Mouse (Mus musculus): Measurements from ENCODE around the gene Cdhr1. TPM values are rescaled to one million over a fixed set of nuclear protein-coding genes. Genes with fewer than 3 reads are reported as not detected.

The Cdhr1 gene
- total and polyA plus RNA-seq, 2 experiments, result 0.02 TPM; not detected in 1

- no peaks in the 10 kb centered on the region for H3K27me3 ChIP-seq (ENCODE audit: control insufficient read depth, insufficient read depth, low read length)
- WGBS, result under 1% methylated on average over 40 of the region's 40 CpGs
- H3K27ac ChIP-seq (replicated peaks; ENCODE audit: insufficient read depth, low read depth, low read length), result peak overlapping the region; percentile 78
- H3K4me1 ChIP-seq (ENCODE audit: control insufficient read depth, insufficient read depth, low read length), result peaks cover 4% of the 10 kb centered on the region
- H3K4me3 ChIP-seq (ENCODE audit: insufficient read depth, low read depth, low read length), result peak overlapping the region; percentile 88
- H3K79me2 ChIP-seq (ENCODE audit: control insufficient read depth, insufficient read depth, low read length), result peaks cover 5% of the 10 kb centered on the region; the same call in 1 of the 2 replicates
- H3K36me3 ChIP-seq (ENCODE audit: control insufficient read depth, insufficient read depth, low read length), result peaks cover 26% of the 10 kb centered on the region
- peak; percentile 54 for DNase-seq (ENCODE audit: extremely low read depth, low read depth, low spot score)
- no peak for TF ChIP-seq CTCF (IDR thresholded peaks at IDR 0.05; ENCODE audit: low read depth, low read length)
- peak overlapping the region; percentile 87 for H3K9ac ChIP-seq (ENCODE audit: low read depth, low read length)
These were observed 36.4 kb upstream of the Cdhr1 start for GRCm38 (mm10) chr14:37134304-37135126.

GRCm38 (mm10) chr14:37127652-37128051, 29.5 kb upstream of the Cdhr1 start:
- H3K27ac ChIP-seq (replicated peaks; ENCODE audit: insufficient read depth, low read depth, low read length), result no peak overlapping the region
- no peaks in the 10 kb centered on the region for H3K4me1 ChIP-seq (ENCODE audit: control insufficient read depth, insufficient read depth, low read length)
- no peaks in the 10 kb centered on the region for H3K79me2 ChIP-seq (ENCODE audit: control insufficient read depth, insufficient read depth, low read length)
- H3K9ac ChIP-seq (ENCODE audit: low read depth, low read length), result no peak overlapping the region
- no peaks in the 10 kb centered on the region for H3K27me3 ChIP-seq (ENCODE audit: control insufficient read depth, insufficient read depth, low read length)
- 50% methylated on average over 4 of the region's 4 CpGs for WGBS
- peak; percentile 44 for DNase-seq (ENCODE audit: extremely low read depth, low read depth, low spot score)
- no peak overlapping the region for H3K4me3 ChIP-seq (ENCODE audit: insufficient read depth, low read depth, low read length)
- TF ChIP-seq CTCF (IDR thresholded peaks at IDR 0.05; ENCODE audit: low read depth, low read length) (peak; percentile 39), POLR2A (IDR thresholded peaks at IDR 0.05; ENCODE audit: extremely low read depth, insufficient read depth, low read length) (no peak)
- peaks cover 68% of the 10 kb centered on the region for H3K36me3 ChIP-seq (ENCODE audit: control insufficient read depth, insufficient read depth, low read length)

- H3K79me2 ChIP-seq (ENCODE audit: control insufficient read depth, insufficient read depth, low read length), result no peaks in the 10 kb centered on the region
- no peak overlapping the region for H3K4me3 ChIP-seq (ENCODE audit: insufficient read depth, low read depth, low read length)
- TF ChIP-seq CTCF (IDR thresholded peaks at IDR 0.05; ENCODE audit: low read depth, low read length), result no peak
- TF ChIP-seq POLR2A (IDR thresholded peaks at IDR 0.05; ENCODE audit: extremely low read depth, insufficient read depth, low read length), result no peak
- no peaks in the 10 kb centered on the region for H3K27me3 ChIP-seq (ENCODE audit: control insufficient read depth, insufficient read depth, low read length)
- WGBS, result 97% methylated on average over 4 of the region's 4 CpGs
- H3K36me3 ChIP-seq (ENCODE audit: control insufficient read depth, insufficient read depth, low read length), result peaks cover 33% of the 10 kb centered on the region
- no peak overlapping the region for H3K9ac ChIP-seq (ENCODE audit: low read depth, low read length)
- no peak for DNase-seq (ENCODE audit: extremely low read depth, low read depth, low spot score)
- H3K4me1 ChIP-seq (ENCODE audit: control insufficient read depth, insufficient read depth, low read length), result no peaks in the 10 kb centered on the region
- H3K27ac ChIP-seq (replicated peaks; ENCODE audit: insufficient read depth, low read depth, low read length), result no peak overlapping the region
These were observed 21.1 kb upstream of the Cdhr1 start for GRCm38 (mm10) chr14:37119233-37119632.

GRCm38 (mm10) chr14:37113922-37114321, 15.8 kb upstream of the Cdhr1 start, which contains the start of gene 2610528A11Rik:
2610528A11Rik (minus strand) TSS chr14:37114022.
- Histone ChIP-seq H3K27me3 (ENCODE audit: control insufficient read depth, insufficient read depth, low read length) (no peaks in the 10 kb centered on the region), H3K79me2 (ENCODE audit: control insufficient read depth, insufficient read depth, low read length) (no peaks in the 10 kb centered on the region), H3K4me3 (ENCODE audit: insufficient read depth, low read depth, low read length) (no peak within 1 kb of the TSS), H3K4me1 (ENCODE audit: control insufficient read depth, insufficient read depth, low read length) (no peaks in the 10 kb centered on the region), H3K27ac (replicated peaks; ENCODE audit: insufficient read depth, low read depth, low read length) (no peak within 1 kb of the TSS), H3K9ac (ENCODE audit: low read depth, low read length) (no peak within 1 kb of the TSS), H3K36me3 (ENCODE audit: control insufficient read depth, insufficient read depth, low read length) (no peaks in the 10 kb centered on the region; the same call in 1 of the 2 replicates)
- WGBS, result 52% methylated on average over 3 of the region's 3 CpGs
- TF ChIP-seq CTCF (IDR thresholded peaks at IDR 0.05; ENCODE audit: low read depth, low read length) (no peak), POLR2A (IDR thresholded peaks at IDR 0.05; ENCODE audit: extremely low read depth, insufficient read depth, low read length) (no peak)
- no peak for DNase-seq (ENCODE audit: extremely low read depth, low read depth, low spot score)

- H3K4me1 ChIP-seq (ENCODE audit: control insufficient read depth, insufficient read depth, low read length), result no peaks in the 10 kb centered on the region
- no peak overlapping the region for H3K4me3 ChIP-seq (ENCODE audit: insufficient read depth, low read depth, low read length)
- no peak overlapping the region for H3K9ac ChIP-seq (ENCODE audit: low read depth, low read length)
- no peaks in the 10 kb centered on the region for H3K27me3 ChIP-seq (ENCODE audit: control insufficient read depth, insufficient read depth, low read length)
- H3K79me2 ChIP-seq (ENCODE audit: control insufficient read depth, insufficient read depth, low read length), result no peaks in the 10 kb centered on the region
- H3K36me3 ChIP-seq (ENCODE audit: control insufficient read depth, insufficient read depth, low read length), result no peaks in the 10 kb centered on the region; the same call in 1 of the 2 replicates
- TF ChIP-seq CTCF (IDR thresholded peaks at IDR 0.05; ENCODE audit: low read depth, low read length) (no peak), POLR2A (IDR thresholded peaks at IDR 0.05; ENCODE audit: extremely low read depth, insufficient read depth, low read length) (no peak)
- WGBS, result 89% methylated on average over 7 of the region's 7 CpGs
- no peak overlapping the region for H3K27ac ChIP-seq (replicated peaks; ENCODE audit: insufficient read depth, low read depth, low read length)
- DNase-seq (ENCODE audit: extremely low read depth, low read depth, low spot score), result no peak
These were observed 14.8 kb upstream of the Cdhr1 start for GRCm38 (mm10) chr14:37112931-37113330.

- H3K27ac ChIP-seq (replicated peaks; ENCODE audit: insufficient read depth, low read depth, low read length), result no peak overlapping the region
- H3K36me3 ChIP-seq (ENCODE audit: control insufficient read depth, insufficient read depth, low read length), result no peaks in the 10 kb centered on the region
- H3K9ac ChIP-seq (ENCODE audit: low read depth, low read length), result no peak overlapping the region
- no peaks in the 10 kb centered on the region for H3K4me1 ChIP-seq (ENCODE audit: control insufficient read depth, insufficient read depth, low read length)
- H3K27me3 ChIP-seq (ENCODE audit: control insufficient read depth, insufficient read depth, low read length), result no peaks in the 10 kb centered on the region
- no peaks in the 10 kb centered on the region for H3K79me2 ChIP-seq (ENCODE audit: control insufficient read depth, insufficient read depth, low read length)
- no peak for DNase-seq (ENCODE audit: extremely low read depth, low read depth, low spot score)
- H3K4me3 ChIP-seq (ENCODE audit: insufficient read depth, low read depth, low read length), result no peak overlapping the region
- TF ChIP-seq CTCF (IDR thresholded peaks at IDR 0.05; ENCODE audit: low read depth, low read length) (no peak), POLR2A (IDR thresholded peaks at IDR 0.05; ENCODE audit: extremely low read depth, insufficient read depth, low read length) (no peak)
These were observed 13.2 kb upstream of the Cdhr1 start for GRCm38 (mm10) chr14:37111371-37111770.

Measured in liver, adult 2 months (tissue).